Mouse (Mus musculus) small intestine, adult 2 months (tissue): ENCODE results near the gene Exog.

Experiments
- CTCF ChIP-seq: fragments of 200-500 bp; IDR thresholded peaks from 2 replicates; pipeline ENCODE4 v1.5.1; 2012; ENCODE audit warnings: low read depth, mild to moderate bottlenecking, control low read depth, inconsistent platforms, low read length, moderate library complexity, mixed read lengths; ENCODE audit not compliant: insufficient replicate concordance, insufficient read length; ENCODE audit errors: extremely low read depth
- POLR2A ChIP-seq: fragments of 200-500 bp; IDR thresholded peaks from 2 replicates; pipeline ENCODE4 v1.6.1; 2012; ENCODE audit warnings: low read depth, mild to moderate bottlenecking, control low read depth, inconsistent platforms, low read length, moderate library complexity

GRCm38 (mm10) chr9:119498885-119499284, 54.1 kb downstream of the Exog start:
- TF ChIP-seq POLR2A (no peak), CTCF (no peak)
